Mouse (Mus musculus) stomach, postnatal 0 days (tissue): Measurements from ENCODE around the gene Csnk2a2. TPM values are rescaled to one million over a fixed set of nuclear protein-coding genes. Genes with fewer than 3 reads are reported as not detected.

Experiments used
- ATAC-seq: fragments of 200-750 bp; cut with Nextera tagmentation; 2 replicates; pipeline ENCODE4 v1.8.0; 2017; ENCODE audit not compliant: low FRiP score, low TSS enrichment
- DNase-seq: peaks from one replicate; pipeline ENCODE4 v3.0.0-alpha.2; 2016; ENCODE audit warnings: low spot score
- H3K27ac ChIP-seq: fragments of 300-500 bp; sonication (generic); replicated peaks from 2 replicates; pipeline ENCODE4 v1.5.1; 2014; ENCODE audit warnings: mild to moderate bottlenecking, control low read depth
- H3K27me3 ChIP-seq: fragments of 300-500 bp; sonication (generic); 2 replicates; pipeline ENCODE4 v1.6.1; 2014; ENCODE audit warnings: low read length; ENCODE audit not compliant: control insufficient read depth, insufficient read depth
- H3K36me3 ChIP-seq: fragments of 300-500 bp; sonication (generic); 2 replicates; pipeline ENCODE4 v1.6.1; 2014; ENCODE audit warnings: low read length, mixed read lengths; ENCODE audit not compliant: control insufficient read depth, insufficient read depth
- H3K4me1 ChIP-seq: fragments of 300-500 bp; sonication (generic); replicated peaks from 2 replicates; pipeline ENCODE4 v1.6.1; 2014; ENCODE audit warnings: antibody characterized with exemption; ENCODE audit not compliant: control insufficient read depth, insufficient read depth
- H3K4me2 ChIP-seq: fragments of 300-500 bp; sonication (generic); replicated peaks from 2 replicates; pipeline ENCODE4 v1.6.1; 2014; ENCODE audit warnings: low read depth, mild to moderate bottlenecking, control low read depth, moderate library complexity
- H3K4me3 ChIP-seq: fragments of 300-500 bp; sonication (generic); 2 replicates; pipeline ENCODE4 v1.5.1; 2014; ENCODE audit warnings: low read depth, low read length, control low read depth
- H3K9ac ChIP-seq: fragments of 300-500 bp; sonication (generic); 2 replicates; pipeline ENCODE4 v1.6.1; 2014; ENCODE audit warnings: mild to moderate bottlenecking, low read length, control low read depth, mixed read lengths
- H3K9me3 ChIP-seq: fragments of 300-500 bp; sonication (generic); 2 replicates; pipeline ENCODE4 v1.6.1; 2016; ENCODE audit warnings: low read length; ENCODE audit not compliant: control insufficient read depth
- CTCF ChIP-seq: IDR thresholded peaks from 2 replicates; pipeline ENCODE4 v1.5.1; 2016; ENCODE audit warnings: antibody characterized with exemption, low read depth, mild to moderate bottlenecking, moderate library complexity
- EP300 ChIP-seq: optimal IDR thresholded peaks from 2 replicates; pipeline ENCODE3; 2016; ENCODE audit warnings: antibody characterized with exemption
- WGBS: fragments of 180-500 bp; shearing (Covaris S2); extraction: QIAGEN DNeasy Blood & Tissue Kit; methylation state at CpG from one replicate; pipeline ENCODE4 v1.1.7; 2014; 5-methylcytosine and 5-hydroxymethylcytosine counted together
- polyA plus RNA-seq: library from polyadenylated mRNA; unstranded; fragments of >200 nt; fragmentation: Nextera tagmentation; extraction: Ambion mirVana; gene quantifications from 2 replicates; pipeline ENCODE4 v1.2.1, GENCODE M21; 2015

Csnk2a2 gene
- polyA plus RNA-seq, 1 experiment from 2014 or later: 7.9 TPM

- no peaks in the 10 kb centered on the region for H3K9me3 ChIP-seq
- ATAC-seq: no peak; the same call in 1 of the 2 replicates
- under 1% methylated on average over 25 of the region's 25 CpGs for WGBS
- peak overlapping the region; percentile 95 for H3K27ac ChIP-seq
- peaks cover 7% of the 10 kb centered on the region for H3K4me1 ChIP-seq
- H3K36me3 ChIP-seq: no peaks in the 10 kb centered on the region
- peak; percentile 64 for DNase-seq
- peak overlapping the region; percentile 75 for H3K4me2 ChIP-seq
- H3K27me3 ChIP-seq: no peaks in the 10 kb centered on the region
- H3K4me3 ChIP-seq: peak overlapping the region; percentile 89
- peak overlapping the region; percentile 93 for H3K9ac ChIP-seq
- no peak for TF ChIP-seq EP300
- no peak for TF ChIP-seq CTCF
Observed at GRCm38 (mm10) chr8:95434233-95434632, 55.6 kb downstream of the Csnk2a2 start.

- Histone ChIP-seq H3K4me2 (peak overlapping the region; percentile 75), H3K9ac (peak overlapping the region; percentile 53), H3K4me1 (peaks cover 8% of the 10 kb centered on the region), H3K9me3 (no peaks in the 10 kb centered on the region), H3K36me3 (no peaks in the 10 kb centered on the region), H3K27me3 (no peaks in the 10 kb centered on the region), H3K4me3 (peak overlapping the region; percentile 89), H3K27ac (peak overlapping the region; percentile 35; the same call in 1 of the 2 replicates)
- no peak for TF ChIP-seq EP300
- TF ChIP-seq CTCF: no peak
- no peak for ATAC-seq
- DNase-seq: no peak
- 48% methylated on average over 4 of the region's 4 CpGs for WGBS
Observed at GRCm38 (mm10) chr8:95433124-95433523, 56.7 kb downstream of the Csnk2a2 start.

GRCm38 (mm10) chr8:95432471-95432870, 57.4 kb downstream of the Csnk2a2 start:
- no peaks in the 10 kb centered on the region for H3K9me3 ChIP-seq
- H3K36me3 ChIP-seq: no peaks in the 10 kb centered on the region
- no peak overlapping the region for H3K9ac ChIP-seq
- TF ChIP-seq EP300: no peak
- no peak for TF ChIP-seq CTCF
- ATAC-seq (no peak), DNase-seq (no peak)
- no peaks in the 10 kb centered on the region for H3K27me3 ChIP-seq
- WGBS: 43% methylated on average over 3 of the region's 3 CpGs
- H3K4me3 ChIP-seq: no peak overlapping the region
- H3K4me2 ChIP-seq: no peak overlapping the region
- no peak overlapping the region for H3K27ac ChIP-seq
- H3K4me1 ChIP-seq: peaks cover 13% of the 10 kb centered on the region

GRCm38 (mm10) chr8:95429945-95430344, 59.9 kb downstream of the Csnk2a2 start:
- ATAC-seq (no peak), DNase-seq (peak; percentile 51)
- H3K9ac ChIP-seq: no peak overlapping the region
- H3K4me3 ChIP-seq: no peak overlapping the region
- H3K27me3 ChIP-seq: no peaks in the 10 kb centered on the region
- no peaks in the 10 kb centered on the region for H3K36me3 ChIP-seq
- no peaks in the 10 kb centered on the region for H3K9me3 ChIP-seq
- H3K4me2 ChIP-seq: no peak overlapping the region
- peaks cover 15% of the 10 kb centered on the region for H3K4me1 ChIP-seq
- TF ChIP-seq CTCF: peak; percentile 69
- TF ChIP-seq EP300: no peak
- H3K27ac ChIP-seq: peak overlapping the region; percentile 0; the same call in 1 of the 2 replicates
- 25% methylated on average over 3 of the region's 3 CpGs for WGBS

- H3K36me3 ChIP-seq: no peaks in the 10 kb centered on the region
- H3K27ac ChIP-seq: peak overlapping the region; percentile 69
- ATAC-seq (peak; percentile 64), DNase-seq (peak; percentile 85)
- no peak overlapping the region for H3K9ac ChIP-seq
- H3K4me2 ChIP-seq: peak overlapping the region; percentile 25
- 18% methylated on average over 12 of the region's 12 CpGs for WGBS
- H3K27me3 ChIP-seq: no peaks in the 10 kb centered on the region
- H3K4me1 ChIP-seq: peaks cover 10% of the 10 kb centered on the region; the same call in 1 of the 2 replicates
- no peak overlapping the region for H3K4me3 ChIP-seq
- TF ChIP-seq EP300 (no peak), CTCF (peak; percentile 89)
- no peaks in the 10 kb centered on the region for H3K9me3 ChIP-seq
Observed at GRCm38 (mm10) chr8:95427594-95428535, 62.0 kb downstream of the Csnk2a2 start.

GRCm38 (mm10) chr8:95426781-95427281, 63.0 kb downstream of the Csnk2a2 start:
- DNase-seq (peak; percentile 48), ATAC-seq (peak; percentile 39; the same call in 1 of the 2 replicates)
- H3K4me1 ChIP-seq: peaks cover 7% of the 10 kb centered on the region; the same call in 1 of the 2 replicates
- H3K27ac ChIP-seq: peak overlapping the region; percentile 69
- H3K4me3 ChIP-seq: no peak overlapping the region
- no peaks in the 10 kb centered on the region for H3K9me3 ChIP-seq
- 9% methylated on average over 2 of the region's 2 CpGs for WGBS
- no peak for TF ChIP-seq CTCF
- TF ChIP-seq EP300: no peak
- no peaks in the 10 kb centered on the region for H3K36me3 ChIP-seq
- no peak overlapping the region for H3K4me2 ChIP-seq
- no peaks in the 10 kb centered on the region for H3K27me3 ChIP-seq
- H3K9ac ChIP-seq: no peak overlapping the region
